Mouse (Mus musculus) lung, embryonic 16.5 days (tissue): ENCODE measurements around the gene Lima1. TPM values are rescaled to one million over a fixed set of nuclear protein-coding genes. Genes with fewer than 3 reads are reported as not detected.

Experiments used
- ATAC-seq: fragments of 200-750 bp; cut with Nextera tagmentation; 2 replicates; pipeline ENCODE4 v1.8.0; 2017; ENCODE audit warnings: low read depth, mild to moderate bottlenecking, moderate library complexity
- H3K27ac ChIP-seq: fragments of 300-500 bp; sonication (generic); 2 replicates; pipeline ENCODE4 v1.5.1; 2014; ENCODE audit warnings: mild to moderate bottlenecking, control low read depth, low read length
- H3K27me3 ChIP-seq: fragments of 300-500 bp; sonication (generic); 2 replicates; pipeline ENCODE4 v1.6.1; 2014; ENCODE audit warnings: low read depth, low read length, mixed read lengths; ENCODE audit not compliant: control insufficient read depth, insufficient read depth
- H3K36me3 ChIP-seq: fragments of 300-500 bp; sonication (generic); 2 replicates; pipeline ENCODE4 v1.6.1; 2014; ENCODE audit warnings: low read length; ENCODE audit not compliant: control insufficient read depth, insufficient read depth
- H3K4me1 ChIP-seq: fragments of 300-500 bp; sonication (generic); replicated peaks from 2 replicates; pipeline ENCODE4 v1.6.1; 2014; ENCODE audit warnings: low read length, mixed read lengths; ENCODE audit not compliant: control insufficient read depth, insufficient read depth
- H3K4me2 ChIP-seq: fragments of 300-500 bp; sonication (generic); 2 replicates; pipeline ENCODE4 v1.6.1; 2014; ENCODE audit warnings: low read depth, low read length, control low read depth
- H3K4me3 ChIP-seq: fragments of 300-500 bp; sonication (generic); 2 replicates; pipeline ENCODE4 v1.5.1; 2014; ENCODE audit warnings: mild to moderate bottlenecking, low read length, control low read depth
- H3K9ac ChIP-seq: fragments of 300-500 bp; sonication (generic); 2 replicates; pipeline ENCODE4 v1.6.1; 2014; ENCODE audit warnings: low read length, control low read depth
- H3K9me3 ChIP-seq: fragments of 300-500 bp; sonication (generic); 2 replicates; pipeline ENCODE4 v1.6.1; 2016; ENCODE audit warnings: low read length; ENCODE audit not compliant: control insufficient read depth
- WGBS: fragments of 180-500 bp; shearing (Covaris S2); extraction: QIAGEN DNeasy Blood & Tissue Kit; methylation state at CpG from one replicate; pipeline ENCODE4 v1.1.7; 2014; 5-methylcytosine and 5-hydroxymethylcytosine counted together
- polyA plus RNA-seq: library from polyadenylated mRNA; unstranded; fragments of >200 nt; fragmentation: Nextera tagmentation; extraction: Ambion mirVana; gene quantifications from 2 replicates; pipeline ENCODE4 v1.2.1, GENCODE M21; 2015

Lima1 gene
- polyA plus RNA-seq, 1 experiment from 2014 or later, result 47.0 TPM

DNA sequence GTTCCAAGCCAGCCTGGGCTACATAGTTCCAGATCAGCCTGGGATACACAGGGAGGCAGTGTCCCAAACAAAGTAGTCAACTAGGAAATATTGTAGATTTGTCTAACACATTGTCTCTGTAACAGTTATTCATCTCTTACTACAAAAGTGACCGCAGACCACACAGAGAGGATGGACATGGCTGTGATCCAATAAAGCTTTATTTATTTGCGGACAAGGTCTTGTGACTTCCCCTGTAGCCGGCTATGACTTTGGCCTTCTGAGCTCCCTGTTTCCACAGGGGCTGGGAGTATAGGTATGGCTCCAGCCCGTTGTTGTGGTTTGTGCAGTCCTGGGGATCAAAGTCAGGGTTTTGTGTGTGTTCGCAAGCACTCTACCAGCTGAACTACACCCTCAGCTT, 3.3 kb upstream of the Lima1 start:
- no peak overlapping the region for H3K9ac ChIP-seq
- H3K4me2 ChIP-seq, result no peak overlapping the region
- H3K9me3 ChIP-seq, result no peaks in the 10 kb centered on the region
- peaks cover 10% of the 10 kb centered on the region for H3K4me1 ChIP-seq
- H3K4me3 ChIP-seq, result no peak overlapping the region
- H3K27me3 ChIP-seq, result no peaks in the 10 kb centered on the region
- H3K27ac ChIP-seq, result no peak overlapping the region
- WGBS, result 55% methylated on average over 5 of the region's 5 CpGs
- H3K36me3 ChIP-seq, result no peaks in the 10 kb centered on the region
- peak; percentile 6; the same call in 1 of the 2 replicates for ATAC-seq

DNA sequence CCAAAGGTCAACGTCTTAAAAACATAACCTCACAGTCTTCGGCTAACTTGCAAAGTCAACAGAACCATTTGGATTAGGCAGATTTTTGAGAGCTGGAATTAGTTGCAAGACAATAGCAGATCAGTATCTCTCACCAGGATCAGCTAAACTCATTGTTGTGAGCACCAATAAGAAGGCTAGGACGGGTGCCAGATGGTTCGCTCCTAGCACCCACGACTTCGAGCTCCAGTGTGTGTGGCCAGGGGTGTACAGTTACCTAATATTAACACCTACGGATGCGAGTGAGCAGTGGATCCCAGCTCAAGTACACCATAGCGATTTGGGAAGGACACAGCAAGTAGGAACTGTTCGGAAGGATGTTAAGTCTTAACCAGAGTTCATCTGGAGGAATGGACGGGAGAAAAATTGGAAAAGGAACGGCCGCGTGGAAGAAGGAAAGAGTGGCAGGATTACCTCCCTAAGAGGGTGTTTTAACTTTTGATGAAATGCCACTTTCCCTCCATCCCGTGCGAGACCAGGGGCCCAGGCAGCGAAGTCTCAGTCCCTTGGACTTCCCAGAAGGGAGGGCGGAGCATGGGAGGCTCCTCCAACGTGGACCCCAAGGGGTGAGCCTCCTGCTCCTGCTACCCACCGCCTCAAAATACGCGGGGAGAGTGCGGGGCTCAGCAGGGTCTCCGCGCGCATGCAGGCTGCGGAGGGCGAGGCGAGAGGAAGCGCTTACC, 483 bp downstream of the Lima1 start:
- Histone ChIP-seq H3K9me3 (no peaks in the 10 kb centered on the region), H3K4me1 (peaks cover 10% of the 10 kb centered on the region), H3K27ac (0 out of 2 replicates have a peak overlapping the region, but pooled peaks have one; percentile 11), H3K36me3 (no peaks in the 10 kb centered on the region), H3K4me2 (peak overlapping the region; percentile 77), H3K27me3 (no peaks in the 10 kb centered on the region), H3K9ac (peak overlapping the region; percentile 72), H3K4me3 (peak overlapping the region; percentile 64)
- peak; percentile 61 for ATAC-seq
- WGBS, result 4% methylated on average over 30 of the region's 30 CpGs

DNA sequence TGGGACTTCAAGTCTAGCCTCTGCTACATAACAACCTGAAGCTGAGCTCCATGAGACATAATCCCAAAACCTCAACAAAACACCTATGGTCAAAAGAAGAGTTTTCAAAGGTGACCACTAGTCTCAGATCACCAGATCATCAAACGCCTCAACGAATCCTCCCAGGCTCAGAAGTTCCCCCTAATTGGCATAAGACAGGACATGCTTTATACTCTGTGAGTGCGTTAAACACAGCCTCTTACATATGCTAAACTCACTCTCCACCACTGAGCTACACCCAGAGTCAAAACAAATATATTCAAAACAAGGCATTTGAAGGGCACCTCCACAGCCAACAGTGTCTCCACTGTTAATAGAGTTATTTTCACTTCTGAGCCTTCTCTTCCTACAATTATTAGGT, 2.7 kb downstream of the Lima1 start:
- Histone ChIP-seq H3K4me1 (peaks cover 10% of the 10 kb centered on the region), H3K27ac (no peak overlapping the region), H3K4me3 (no peak overlapping the region), H3K27me3 (no peaks in the 10 kb centered on the region), H3K9me3 (no peaks in the 10 kb centered on the region), H3K9ac (no peak overlapping the region), H3K36me3 (no peaks in the 10 kb centered on the region), H3K4me2 (no peak overlapping the region)
- no peak for ATAC-seq
- WGBS, result 87% methylated on average over 3 of the region's 3 CpGs

DNA sequence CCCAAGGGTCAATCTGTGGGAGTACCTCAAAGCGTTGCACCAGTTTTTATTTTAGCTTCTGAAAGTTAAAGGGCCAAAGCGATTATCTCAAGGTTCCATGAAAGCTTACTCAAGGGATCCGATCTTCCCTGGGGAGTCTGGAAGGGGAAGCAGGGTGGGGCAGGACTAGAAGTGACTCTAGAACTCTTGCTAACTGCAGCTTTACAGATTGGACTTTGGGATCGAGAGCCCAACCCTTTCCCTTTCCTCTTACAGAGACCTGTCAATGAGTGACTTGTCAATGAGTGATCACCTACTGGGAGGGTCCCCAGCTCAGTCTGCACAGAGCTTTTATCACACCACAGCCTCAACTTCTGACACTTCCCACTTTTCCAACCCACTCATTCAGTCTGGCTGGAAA, 7.6 kb downstream of the Lima1 start:
- Histone ChIP-seq H3K4me2 (no peak overlapping the region), H3K36me3 (peaks cover 2% of the 10 kb centered on the region; the same call in 1 of the 2 replicates), H3K27ac (no peak overlapping the region), H3K27me3 (no peaks in the 10 kb centered on the region), H3K4me1 (peaks cover 12% of the 10 kb centered on the region), H3K9ac (no peak overlapping the region), H3K4me3 (no peak overlapping the region), H3K9me3 (no peaks in the 10 kb centered on the region)
- no peak for ATAC-seq
- 54% methylated on average over 4 of the region's 4 CpGs for WGBS

DNA sequence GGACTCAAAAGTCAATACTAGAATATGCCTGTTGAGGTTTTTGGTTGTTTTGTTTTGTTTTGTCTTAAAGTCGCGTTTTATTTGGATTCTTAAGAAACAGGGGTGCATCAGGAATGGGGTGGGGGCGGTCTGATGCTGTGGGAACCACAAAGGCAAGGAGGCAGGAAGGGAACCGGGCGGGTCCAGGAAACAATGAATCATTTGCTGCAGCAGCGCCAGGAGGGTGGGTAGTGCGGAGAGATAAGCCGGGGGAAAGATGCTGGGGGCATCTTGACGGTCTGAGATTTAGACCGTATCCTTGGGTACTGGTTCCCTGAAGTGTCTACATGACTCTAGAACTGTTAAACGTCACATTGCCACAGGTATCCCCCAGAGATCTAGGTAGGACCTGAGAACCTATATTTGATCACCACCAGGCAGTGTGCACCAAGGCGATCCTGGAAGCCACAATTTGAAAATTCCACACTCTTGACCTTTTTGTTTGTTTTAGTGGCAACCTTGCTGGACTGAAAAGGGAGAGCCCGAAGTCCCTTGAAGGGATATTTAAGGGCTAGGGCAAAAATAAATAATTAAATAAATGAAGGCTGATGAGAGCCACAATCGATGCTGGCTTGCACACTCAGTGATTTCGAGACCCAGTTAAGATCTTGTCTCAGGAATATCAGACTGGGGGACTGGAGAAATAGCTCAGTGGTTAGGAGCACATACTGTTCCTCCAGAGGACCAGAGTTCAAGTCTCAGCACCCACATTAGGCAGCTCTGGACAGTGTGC, 8.6 kb downstream of the Lima1 start:
- ATAC-seq, result peak; percentile 60; the same call in 1 of the 2 replicates
- H3K4me2 ChIP-seq, result peak overlapping the region; percentile 9; the same call in 1 of the 2 replicates
- no peak overlapping the region for H3K4me3 ChIP-seq

DNA sequence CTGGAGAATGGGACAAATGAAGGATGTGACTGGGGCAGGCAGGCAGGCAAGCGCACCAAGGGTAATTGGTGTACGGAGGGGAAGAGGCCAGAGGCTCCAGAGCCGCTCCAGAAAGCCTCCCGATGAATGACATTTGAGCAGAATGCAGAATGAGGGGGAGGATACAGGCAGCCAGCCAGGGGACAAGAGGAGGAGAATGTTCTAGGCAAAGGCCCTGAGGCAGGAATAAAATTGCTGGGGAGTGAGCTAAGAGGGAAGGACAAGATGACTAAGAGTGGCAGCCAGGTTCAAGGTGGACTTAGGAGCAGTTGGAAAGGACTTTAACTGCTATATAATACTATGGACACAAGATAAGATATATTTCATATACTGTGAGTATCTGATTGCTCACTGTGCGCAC, 9.3 kb downstream of the Lima1 start:
- Histone ChIP-seq H3K36me3 (peaks cover 2% of the 10 kb centered on the region; the same call in 1 of the 2 replicates), H3K27ac (peak overlapping the region; percentile 61), H3K9ac (no peak overlapping the region), H3K4me2 (peak overlapping the region; percentile 9; the same call in 1 of the 2 replicates), H3K27me3 (no peaks in the 10 kb centered on the region), H3K4me3 (no peak overlapping the region), H3K9me3 (no peaks in the 10 kb centered on the region), H3K4me1 (peaks cover 16% of the 10 kb centered on the region)
- 31% methylated on average over 5 of the region's 5 CpGs for WGBS
- peak; percentile 60 for ATAC-seq

More for the DNA sequence above, 8.6 kb downstream of the Lima1 start:
- WGBS, result 31% methylated on average over 15 of the region's 15 CpGs
- H3K27me3 ChIP-seq, result no peaks in the 10 kb centered on the region
- peaks cover 2% of the 10 kb centered on the region; the same call in 1 of the 2 replicates for H3K36me3 ChIP-seq
- H3K9me3 ChIP-seq, result no peaks in the 10 kb centered on the region
- peaks cover 16% of the 10 kb centered on the region for H3K4me1 ChIP-seq
- no peak overlapping the region for H3K9ac ChIP-seq
- peak overlapping the region; percentile 61 for H3K27ac ChIP-seq

DNA sequence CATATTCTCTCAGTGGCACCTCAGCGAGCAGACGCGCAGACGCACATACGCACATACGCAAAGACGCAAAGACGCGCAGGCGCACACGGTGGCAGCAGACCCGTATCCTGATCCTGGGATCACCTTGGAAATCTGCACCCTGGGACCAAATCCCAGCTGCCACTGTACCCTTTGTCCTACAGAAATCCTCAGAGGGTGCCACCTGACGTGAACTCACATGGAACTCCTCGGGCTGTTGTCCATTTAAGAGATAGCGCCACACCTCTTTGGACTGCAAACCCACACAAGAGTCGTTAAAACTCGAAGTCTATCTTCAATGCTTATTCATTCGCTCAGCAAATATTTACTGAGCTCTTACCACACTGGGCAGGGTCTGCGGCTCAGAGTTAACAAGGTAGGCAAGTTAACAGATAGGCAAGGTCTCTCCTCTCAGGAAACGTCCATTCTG, 9.7 kb downstream of the Lima1 start:
- 70% methylated on average over 20 of the region's 20 CpGs for WGBS

DNA sequence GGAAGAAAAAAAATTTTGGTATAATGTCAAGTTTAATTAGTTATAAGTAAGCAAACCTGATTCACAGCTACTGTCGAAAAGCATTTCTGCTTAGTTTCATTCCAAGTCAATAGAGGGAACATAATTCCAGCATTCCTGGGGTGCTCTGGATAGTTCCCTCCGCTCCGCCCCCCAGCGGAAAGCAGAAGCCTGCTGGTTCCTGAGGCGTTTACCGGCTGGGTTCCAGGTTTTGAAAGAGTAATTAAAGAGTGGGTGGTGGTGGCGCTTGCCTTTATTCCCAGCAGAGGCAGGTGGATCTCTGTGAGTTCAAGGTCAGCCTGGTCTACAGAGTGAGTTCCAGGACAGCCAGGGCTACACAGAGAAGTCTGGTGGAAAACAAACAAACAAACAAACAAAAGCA, 10.2 kb downstream of the Lima1 start:
- H3K9ac ChIP-seq, result no peak overlapping the region
- ATAC-seq, result no peak
- peaks cover 2% of the 10 kb centered on the region; the same call in 1 of the 2 replicates for H3K36me3 ChIP-seq
- no peaks in the 10 kb centered on the region for H3K27me3 ChIP-seq
- peaks cover 16% of the 10 kb centered on the region for H3K4me1 ChIP-seq
- H3K9me3 ChIP-seq, result no peaks in the 10 kb centered on the region
- H3K4me2 ChIP-seq, result no peak overlapping the region
- WGBS, result 68% methylated on average over 7 of the region's 7 CpGs
- no peak overlapping the region for H3K4me3 ChIP-seq
- no peak overlapping the region; the same call in 1 of the 2 replicates for H3K27ac ChIP-seq

More for the DNA sequence above, 9.7 kb downstream of the Lima1 start:
- Histone ChIP-seq H3K4me1 (peaks cover 16% of the 10 kb centered on the region), H3K4me3 (no peak overlapping the region), H3K9ac (no peak overlapping the region), H3K27ac (peak overlapping the region; percentile 61), H3K4me2 (no peak overlapping the region), H3K36me3 (peaks cover 2% of the 10 kb centered on the region; the same call in 1 of the 2 replicates), H3K9me3 (no peaks in the 10 kb centered on the region), H3K27me3 (no peaks in the 10 kb centered on the region)
- ATAC-seq, result peak; percentile 66

DNA sequence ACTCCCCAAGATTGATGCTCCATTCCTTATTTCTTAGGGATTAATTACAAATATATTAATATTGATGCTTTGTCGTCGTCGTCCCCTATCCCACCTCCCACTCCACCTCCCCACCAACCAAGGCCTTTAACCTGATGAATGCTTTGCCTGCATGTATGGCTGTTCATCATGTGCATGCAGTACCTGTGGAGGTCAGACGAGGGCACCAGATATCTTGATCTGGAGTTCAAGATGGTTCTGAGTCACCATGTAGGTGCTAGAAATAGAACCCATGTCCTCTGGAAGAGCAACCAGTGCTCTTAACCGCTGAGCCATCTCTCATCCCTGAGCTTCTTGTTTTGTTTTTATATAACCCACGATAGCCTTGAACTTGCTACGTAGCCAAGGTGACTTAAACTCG, 11.5 kb downstream of the Lima1 start:
- H3K27ac ChIP-seq, result no peak overlapping the region
- no peaks in the 10 kb centered on the region for H3K9me3 ChIP-seq
- no peak overlapping the region for H3K4me2 ChIP-seq
- H3K4me3 ChIP-seq, result no peak overlapping the region
- H3K4me1 ChIP-seq, result peaks cover 16% of the 10 kb centered on the region
- H3K9ac ChIP-seq, result no peak overlapping the region
- peaks cover 2% of the 10 kb centered on the region; the same call in 1 of the 2 replicates for H3K36me3 ChIP-seq
- H3K27me3 ChIP-seq, result no peaks in the 10 kb centered on the region
- WGBS, result 94% methylated on average over 8 of the region's 8 CpGs
- ATAC-seq, result no peak
